Mouse (Mus musculus) heart, embryonic 16.5 days (tissue): ENCODE data around the gene Tlr7. TPM values are rescaled to one million over a fixed set of nuclear protein-coding genes. Genes with fewer than 3 reads are reported as not detected.
"Not testable (repeated sequence)": the region's sequence is repeated elsewhere in the genome, so short reads cannot be mapped to it uniquely, and the experiment has no call there.

ENCODE experiments used
- ATAC-seq: fragments of 200-750 bp; cut with Nextera tagmentation; replicated peaks from 2 replicates; pipeline ENCODE4 v1.8.0; 2017; ENCODE audit warnings: moderate number of reproducible peaks; ENCODE audit not compliant: insufficient read depth, low FRiP score; ENCODE audit errors: extremely low read depth
- H3K27ac ChIP-seq: fragments of 300-500 bp; sonication (generic); 2 replicates; pipeline ENCODE4 v1.5.1; 2014; ENCODE audit warnings: mild to moderate bottlenecking, low read length, control low read depth, moderate library complexity
- H3K27me3 ChIP-seq: fragments of 300-500 bp; sonication (generic); 2 replicates; pipeline ENCODE4 v1.6.1; 2014; ENCODE audit warnings: low read length, mixed read lengths; ENCODE audit not compliant: control insufficient read depth, insufficient read depth
- H3K36me3 ChIP-seq: fragments of 300-500 bp; sonication (generic); 2 replicates; pipeline ENCODE4 v1.6.1; 2014; ENCODE audit not compliant: control insufficient read depth, insufficient read depth
- H3K4me1 ChIP-seq: fragments of 300-500 bp; sonication (generic); 2 replicates; pipeline ENCODE4 v1.6.1; 2014; ENCODE audit warnings: low read length, mixed read lengths; ENCODE audit not compliant: control insufficient read depth, insufficient read depth
- H3K4me2 ChIP-seq: fragments of 300-500 bp; sonication (generic); 2 replicates; pipeline ENCODE4 v1.6.1; 2014; ENCODE audit warnings: low read depth, mild to moderate bottlenecking, control low read depth, low read length
- H3K4me3 ChIP-seq: fragments of 300-500 bp; sonication (generic); 2 replicates; pipeline ENCODE4 v1.5.1; 2014; ENCODE audit warnings: mild to moderate bottlenecking, control low read depth, low read length
- H3K9ac ChIP-seq: fragments of 300-500 bp; sonication (generic); 2 replicates; pipeline ENCODE4 v1.6.1; 2014; ENCODE audit warnings: low read length, control low read depth
- H3K9me3 ChIP-seq: fragments of 300-500 bp; sonication (generic); replicated peaks from 2 replicates; pipeline ENCODE4 v1.6.1; 2016; ENCODE audit warnings: low read length; ENCODE audit not compliant: control insufficient read depth
- WGBS: fragments of 180-500 bp; shearing (Covaris S2); extraction: QIAGEN DNeasy Blood & Tissue Kit; methylation state at CpG from one replicate; pipeline ENCODE4 v1.1.7; 2014; 5-methylcytosine and 5-hydroxymethylcytosine counted together
- polyA plus RNA-seq: library from polyadenylated mRNA; unstranded; fragments of >200 nt; fragmentation: Nextera tagmentation; extraction: Ambion mirVana; gene quantifications from 2 replicates; pipeline ENCODE4 v1.2.1, GENCODE M21; 2015

Gene Tlr7
- polyA plus RNA-seq, 1 experiment from 2014 or later, result 0.58 TPM

DNA sequence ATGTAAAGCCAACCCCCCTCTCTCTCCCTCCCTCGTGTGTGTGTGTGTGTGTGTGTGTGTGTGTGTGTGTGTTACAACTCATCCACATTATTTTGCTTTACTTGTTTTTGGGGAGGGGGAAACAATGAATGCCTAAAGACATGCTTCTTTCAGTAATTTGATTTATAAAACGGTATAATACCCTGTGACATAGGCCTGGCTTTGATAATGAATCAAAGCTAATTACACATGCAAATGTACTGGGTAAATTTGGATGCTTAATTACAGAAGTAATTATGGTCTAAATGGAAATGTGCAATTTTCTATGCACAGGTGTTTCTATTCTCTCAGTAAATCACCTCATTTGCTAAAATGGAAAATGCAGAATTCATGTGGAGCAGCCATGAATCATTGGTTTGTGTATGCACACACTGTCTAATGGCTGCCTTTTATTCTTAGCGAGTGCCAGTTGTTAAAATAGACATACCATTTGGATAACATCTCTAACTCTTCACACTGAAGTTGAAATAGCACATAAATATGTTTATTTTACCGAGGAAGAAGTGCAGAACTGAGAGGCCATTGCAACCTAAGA, 9.0 kb downstream of the Tlr7 start:
- Histone ChIP-seq H3K4me3 (no peak overlapping the region), H3K4me1 (no peaks in the 10 kb centered on the region), H3K27ac (no peak overlapping the region), H3K27me3 (no peaks in the 10 kb centered on the region), H3K36me3 (no peaks in the 10 kb centered on the region), H3K9ac (no peak overlapping the region), H3K4me2 (no peak overlapping the region), H3K9me3 (no peaks in the 10 kb centered on the region)
- no peak for ATAC-seq
- WGBS, result 65% methylated on average over 4 of the region's 4 CpGs

GRCm38 (mm10) chrX:167318819-167319396, 11.4 kb downstream of the Tlr7 start:
- Histone ChIP-seq H3K36me3 (no peaks in the 10 kb centered on the region), H3K9me3 (no peaks in the 10 kb centered on the region), H3K27me3 (no peaks in the 10 kb centered on the region), H3K27ac (no peak overlapping the region), H3K4me2 (no peak overlapping the region), H3K4me3 (no peak overlapping the region), H3K4me1 (no peaks in the 10 kb centered on the region), H3K9ac (no peak overlapping the region)
- no peak for ATAC-seq
- 42% methylated on average over 4 of the region's 4 CpGs for WGBS

- no peaks in the 10 kb centered on the region for H3K9me3 ChIP-seq
- no peak overlapping the region for H3K4me3 ChIP-seq
- no peak overlapping the region for H3K9ac ChIP-seq
- 74% methylated on average over 5 of the region's 5 CpGs for whole genome bisulfite sequencing
- H3K4me1 ChIP-seq, result no peaks in the 10 kb centered on the region
- no peak overlapping the region for H3K4me2 ChIP-seq
- H3K36me3 ChIP-seq, result no peaks in the 10 kb centered on the region
- no peaks in the 10 kb centered on the region for H3K27me3 ChIP-seq
- no peak for ATAC-seq
- no peak overlapping the region for H3K27ac ChIP-seq
Observed at GRCm38 (mm10) chrX:167315766-167316165, 14.6 kb downstream of the Tlr7 start.

DNA sequence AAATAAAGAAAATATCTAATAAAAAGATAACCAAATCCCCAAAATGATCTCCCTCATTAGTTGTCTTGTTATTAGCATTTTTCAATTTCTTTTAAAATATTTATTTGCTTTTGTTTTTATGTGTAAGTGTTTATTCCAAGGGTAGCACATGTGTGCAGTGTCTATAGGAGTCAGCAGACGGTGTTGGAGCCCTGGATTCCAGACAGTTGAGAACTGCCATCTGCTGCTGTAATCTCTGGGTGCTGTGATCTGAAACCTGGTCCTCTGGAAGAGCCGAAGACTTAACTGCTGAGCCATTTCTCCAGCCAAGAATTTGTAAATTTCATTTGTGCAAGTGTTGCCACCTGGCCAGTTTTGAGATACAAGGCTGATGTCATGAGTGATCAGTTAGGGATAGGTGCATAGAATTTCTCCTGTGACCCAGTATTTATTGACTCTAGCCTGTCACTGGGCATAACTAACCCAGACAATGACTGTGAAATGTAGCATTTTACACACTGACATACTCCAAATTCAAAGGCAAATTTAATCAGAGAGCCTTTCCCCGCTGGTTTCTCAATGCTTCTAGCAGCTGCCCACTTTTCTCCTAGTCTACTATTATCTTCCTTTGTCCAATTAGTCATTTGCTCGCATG, 15.1 kb downstream of the Tlr7 start:
- H3K27ac ChIP-seq, result no peak overlapping the region
- no peak overlapping the region for H3K4me3 ChIP-seq

GRCm38 (mm10) chrX:167302061-167302460, 28.3 kb downstream of the Tlr7 start:
- not testable (repeated sequence) for H3K4me1 ChIP-seq, H3K36me3 ChIP-seq, H3K4me2 ChIP-seq, H3K9me3 ChIP-seq, H3K4me3 ChIP-seq, H3K9ac ChIP-seq, H3K27me3 ChIP-seq, ATAC-seq, H3K27ac ChIP-seq
- WGBS, result 80% methylated on average over 1 of the region's 1 CpGs

More for the DNA sequence above, 15.1 kb downstream of the Tlr7 start:
- Histone ChIP-seq H3K4me2 (no peak overlapping the region), H3K9me3 (no peaks in the 10 kb centered on the region), H3K9ac (no peak overlapping the region), H3K4me1 (no peaks in the 10 kb centered on the region), H3K27me3 (no peaks in the 10 kb centered on the region), H3K36me3 (no peaks in the 10 kb centered on the region)
- WGBS, result 70% methylated on average over 4 of the region's 4 CpGs
- ATAC-seq, result no peak

- Histone ChIP-seq H3K4me2 (peak overlapping the region; percentile 70), H3K27me3 (no peaks in the 10 kb centered on the region), H3K4me3 (peak overlapping the region; percentile 46), H3K9me3 (no peaks in the 10 kb centered on the region), H3K4me1 (no peaks in the 10 kb centered on the region), H3K27ac (no peak overlapping the region), H3K36me3 (no peaks in the 10 kb centered on the region), H3K9ac (peak overlapping the region; percentile 46)
- 11% methylated on average over 9 of the region's 9 CpGs for WGBS
- no peak for ATAC-seq
Observed at GRCm38 (mm10) chrX:167276953-167277352, 53.4 kb downstream of the Tlr7 start.

DNA sequence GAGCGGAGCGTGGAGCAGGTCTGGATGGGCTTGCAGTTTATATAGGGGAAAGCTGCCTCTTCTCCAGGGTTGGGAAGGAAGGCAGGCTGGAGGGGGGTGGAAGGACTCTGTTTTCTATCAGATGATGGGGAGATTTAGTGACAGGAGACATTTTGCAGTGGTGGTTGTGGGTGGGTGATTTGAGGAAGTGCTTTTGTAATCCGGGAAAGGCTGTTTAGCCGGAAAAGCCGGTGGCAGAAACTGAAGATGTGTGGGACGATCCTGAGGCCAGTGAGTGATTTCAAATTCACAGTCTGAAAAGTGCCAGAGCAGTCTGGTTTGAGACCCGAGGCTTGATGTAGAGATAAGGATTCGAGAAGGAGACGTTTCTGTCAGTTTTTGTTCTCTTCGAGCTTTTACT, 53.8 kb downstream of the Tlr7 start:
- Histone ChIP-seq H3K9me3 (no peaks in the 10 kb centered on the region), H3K27ac (no peak overlapping the region), H3K27me3 (no peaks in the 10 kb centered on the region), H3K4me3 (peak overlapping the region; percentile 46), H3K4me2 (peak overlapping the region; percentile 70), H3K36me3 (no peaks in the 10 kb centered on the region), H3K9ac (peak overlapping the region; percentile 46), H3K4me1 (no peaks in the 10 kb centered on the region)
- no peak for ATAC-seq
- 36% methylated on average over 10 of the region's 10 CpGs for WGBS

GRCm38 (mm10) chrX:167264086-167264485, 66.3 kb downstream of the Tlr7 start, which contains the start of gene Tlr8:
TSS of gene Tlr8 (minus strand) at chrX:167264329.
- Histone ChIP-seq H3K4me1 (no peaks in the 10 kb centered on the region), H3K9ac (no peak within 1 kb of the TSS), H3K9me3 (no peaks in the 10 kb centered on the region), H3K27me3 (no peaks in the 10 kb centered on the region), H3K36me3 (no peaks in the 10 kb centered on the region), H3K4me2 (no peak within 1 kb of the TSS), H3K27ac (no peak within 1 kb of the TSS), H3K4me3 (no peak within 1 kb of the TSS)
- no peak for ATAC-seq
- WGBS, result 63% methylated on average over 4 of the region's 4 CpGs

- no peak overlapping the region for H3K9ac ChIP-seq
- H3K4me2 ChIP-seq, result no peak overlapping the region
- H3K4me1 ChIP-seq, result no peaks in the 10 kb centered on the region
- WGBS, result 68% methylated on average over 4 of the region's 4 CpGs
- no peaks in the 10 kb centered on the region for H3K36me3 ChIP-seq
- no peaks in the 10 kb centered on the region for H3K9me3 ChIP-seq
- no peak for ATAC-seq
- H3K27me3 ChIP-seq, result no peaks in the 10 kb centered on the region
- H3K4me3 ChIP-seq, result no peak overlapping the region
- H3K27ac ChIP-seq, result no peak overlapping the region
Observed at GRCm38 (mm10) chrX:167263530-167263929, 66.8 kb downstream of the Tlr7 start.
